Mouse (Mus musculus) spleen, postnatal 10 days (tissue): ENCODE measurements around the gene Myl9.
"Not testable (repeated sequence)": the region's sequence is repeated elsewhere in the genome, so short reads cannot be mapped to it uniquely, and the experiment has no call there.

Experiments used
- DNase-seq, 2 experiments: peaks; one replicate each; pipeline ENCODE4 v3.0.0; 2021 to 2022; ENCODE audit warnings: low spot score in 2 of 2

Myl9 gene

DNA sequence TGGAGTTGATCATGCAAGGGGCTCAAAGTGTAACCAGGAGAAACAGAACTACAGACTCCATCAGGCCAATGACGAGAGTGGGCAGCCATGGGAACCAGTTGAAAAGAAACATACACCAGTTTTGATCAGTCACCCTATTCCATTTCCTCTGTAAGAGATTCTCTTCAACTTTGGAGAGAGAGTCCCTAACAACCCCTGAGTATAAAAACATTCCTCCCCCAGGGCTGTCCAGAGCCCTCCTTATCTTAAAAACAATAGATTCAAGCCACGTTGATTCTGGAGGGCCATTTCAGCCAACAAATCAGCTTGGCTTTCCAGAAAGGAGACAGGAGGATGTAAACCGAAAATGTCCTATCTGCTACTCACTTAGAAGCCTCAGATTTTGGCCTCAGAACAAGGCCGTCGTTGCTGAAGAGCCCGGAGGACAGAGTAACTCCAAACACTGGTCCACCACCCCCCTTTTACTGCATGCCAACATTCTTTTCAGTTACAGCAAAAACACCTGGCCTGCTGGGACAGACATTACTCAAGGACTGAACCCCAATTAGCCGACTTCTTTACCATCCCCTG is 8.9 kb downstream of the Myl9 start:
- peak in 1 of 2 experiments; percentile 3 for DNase-seq

DNA sequence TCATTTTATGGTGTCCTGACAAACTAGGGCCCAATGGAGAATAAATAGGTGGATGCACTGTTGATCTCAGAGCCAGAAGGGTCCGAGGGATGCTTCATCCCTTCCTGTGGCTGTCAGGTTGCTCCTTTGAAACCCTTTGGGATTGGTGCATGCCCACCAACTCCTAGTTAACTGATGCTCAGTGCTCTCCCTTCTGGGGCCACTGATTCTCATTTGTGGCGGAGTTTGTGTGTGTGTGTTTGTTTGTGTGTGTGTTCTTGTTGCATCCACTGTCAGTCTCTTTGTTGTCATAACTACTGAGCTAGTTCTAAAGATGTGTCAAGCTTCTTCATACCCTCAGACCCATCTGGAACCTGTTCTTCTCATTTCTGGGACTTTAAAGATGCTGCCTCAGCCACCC is 9.7 kb downstream of the Myl9 start:
- DNase-seq, result peak in 1 of 2 experiments; percentile 2

DNA sequence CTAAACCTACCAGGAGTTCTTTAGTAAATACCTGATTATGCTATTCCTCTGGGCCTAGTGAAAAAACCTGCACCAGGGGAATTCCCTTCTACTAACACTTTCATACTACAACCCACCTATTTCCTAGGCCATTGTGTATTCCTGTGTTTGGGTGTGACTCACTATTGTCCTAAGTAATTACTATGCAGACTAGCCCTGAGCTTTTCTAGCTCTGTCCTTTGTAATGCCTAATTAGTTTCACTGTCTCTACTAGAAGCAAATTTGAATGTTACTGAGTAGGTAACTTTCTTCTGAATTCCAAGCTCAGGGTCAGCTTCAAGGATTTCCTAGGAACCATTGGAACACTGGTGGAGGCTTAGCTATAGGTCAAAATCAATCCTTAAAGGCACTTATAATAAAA is 11.1 kb downstream of the Myl9 start:
- DNase-seq, result not testable (repeated sequence)

DNA sequence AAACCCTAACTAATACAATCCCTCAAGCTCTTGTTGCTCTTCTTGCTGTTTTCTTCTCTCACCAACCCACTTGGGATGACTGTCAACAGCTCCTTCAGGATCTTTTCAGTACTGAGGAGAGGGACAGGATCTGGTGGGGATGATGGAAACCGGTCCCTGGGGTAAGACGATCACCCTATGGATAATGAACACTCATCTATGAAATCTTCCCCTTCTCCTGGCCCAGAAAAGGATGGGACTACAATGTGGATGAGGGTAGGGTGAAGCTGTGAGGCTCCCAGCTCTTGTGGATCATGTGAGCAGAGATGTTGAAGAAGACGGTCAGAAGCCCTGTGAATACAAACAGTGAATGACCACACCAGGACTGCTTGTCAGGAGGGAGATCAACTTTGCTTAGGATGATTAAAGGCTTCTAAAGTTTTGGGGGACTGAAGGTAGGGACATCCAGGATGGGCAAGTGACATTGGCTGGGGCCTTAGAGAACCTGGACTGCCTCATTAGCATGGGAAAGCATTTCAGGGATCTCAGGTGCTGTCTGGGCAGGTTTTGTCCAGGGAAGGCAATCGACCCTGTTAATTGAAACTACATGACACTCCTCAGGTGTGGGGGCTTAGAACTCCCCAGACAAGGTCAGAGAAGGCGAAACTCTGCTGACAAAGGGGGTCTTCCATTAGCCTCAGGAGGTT is 12.0 kb downstream of the Myl9 start:
- no peak for DNase-seq

DNA sequence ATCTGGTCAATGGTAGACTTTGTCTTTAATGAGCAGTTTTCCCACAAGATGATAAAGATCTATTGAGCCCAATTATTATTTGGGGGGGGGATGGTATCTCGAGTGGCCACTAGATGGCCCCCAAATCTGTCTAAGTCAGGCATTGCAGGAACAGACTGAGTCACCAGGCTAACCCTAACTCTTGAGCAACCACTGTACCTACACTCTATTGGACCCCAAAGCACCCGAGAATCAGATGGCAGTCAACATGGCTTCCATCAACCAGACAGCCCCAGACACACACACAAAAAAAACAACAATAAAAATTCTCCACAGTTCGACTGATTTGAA is 12.5 kb downstream of the Myl9 start:
- no peak for DNase-seq

DNA sequence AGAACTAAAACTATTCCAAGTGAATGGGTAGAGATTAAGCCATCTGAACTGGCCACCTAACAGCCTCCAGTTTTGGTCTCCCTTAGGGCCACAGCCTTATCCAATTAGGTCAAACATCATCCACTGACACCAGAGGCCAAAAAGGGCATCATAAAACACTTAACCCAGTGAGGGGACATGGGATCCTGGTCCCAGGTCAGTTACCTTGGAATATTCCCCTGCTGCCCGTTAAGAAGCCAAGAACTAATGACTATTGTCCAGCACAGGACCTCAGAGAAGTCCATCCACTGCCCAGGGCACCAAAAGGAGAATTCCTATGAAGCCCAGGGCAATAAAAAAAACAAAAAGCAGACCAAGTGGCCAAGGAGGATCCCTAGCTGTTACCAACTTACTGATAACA is 13.6 kb downstream of the Myl9 start:
- no peak for DNase-seq

DNA sequence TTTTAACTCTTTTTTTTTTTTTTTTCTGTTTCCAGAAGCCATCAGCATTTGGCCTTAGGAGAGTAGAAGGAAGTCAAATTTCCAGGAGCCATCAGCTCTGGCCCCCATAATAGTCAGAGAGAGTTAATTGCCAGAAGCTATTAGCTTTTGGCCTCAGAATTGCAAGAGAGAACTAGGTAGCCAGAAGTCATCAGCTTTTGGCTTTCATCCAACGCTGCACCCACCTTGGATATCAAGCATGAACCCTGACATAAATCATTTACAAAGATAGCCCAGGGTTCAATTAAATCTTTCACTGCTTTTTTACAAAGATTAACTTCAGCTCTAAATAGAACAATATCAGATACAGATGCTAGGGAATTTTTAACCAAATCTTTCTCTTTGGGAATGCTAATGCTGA is 23.3 kb downstream of the Myl9 start:
- no peak for DNase-seq

DNA sequence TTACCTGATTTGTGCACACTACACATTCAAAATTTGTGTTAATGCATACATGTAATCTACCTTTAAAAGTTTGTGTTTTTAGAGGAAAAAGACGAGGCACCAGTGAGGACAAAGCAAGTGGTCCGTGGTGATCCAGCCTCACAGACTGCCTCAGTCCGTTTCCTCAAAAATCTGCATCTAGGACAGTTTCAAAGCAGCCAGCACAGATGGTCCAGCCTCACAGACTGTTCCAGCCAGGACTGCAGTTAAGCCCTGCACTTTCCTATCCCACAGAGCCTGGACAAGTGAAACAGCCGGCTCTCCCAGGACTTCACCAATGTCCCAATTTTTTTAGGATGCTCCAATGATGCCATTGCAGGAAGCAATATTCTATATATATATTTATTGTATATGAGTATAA is 25.8 kb downstream of the Myl9 start:
- no peak for DNase-seq

DNA sequence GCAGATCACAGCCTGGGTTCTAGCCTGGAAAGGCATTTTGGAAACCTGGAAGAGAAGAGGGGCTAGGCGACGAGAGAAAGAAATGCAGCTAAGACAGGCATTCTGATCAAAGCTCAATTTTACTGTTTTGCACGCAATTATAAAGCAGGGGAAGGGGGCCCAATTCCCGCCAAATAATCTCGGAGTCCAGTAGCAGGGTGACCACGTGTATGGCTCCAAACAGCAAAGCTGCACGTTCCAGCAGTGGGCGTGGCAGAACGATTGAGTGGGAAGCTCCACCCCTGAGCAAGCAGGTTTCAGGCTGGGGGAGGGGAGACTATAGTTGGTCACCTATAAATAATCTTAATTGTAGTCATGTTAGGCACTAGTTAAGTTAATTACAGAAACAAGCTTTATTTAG is 26.9 kb downstream of the Myl9 start:
- DNase-seq, result not testable (repeated sequence)

DNA sequence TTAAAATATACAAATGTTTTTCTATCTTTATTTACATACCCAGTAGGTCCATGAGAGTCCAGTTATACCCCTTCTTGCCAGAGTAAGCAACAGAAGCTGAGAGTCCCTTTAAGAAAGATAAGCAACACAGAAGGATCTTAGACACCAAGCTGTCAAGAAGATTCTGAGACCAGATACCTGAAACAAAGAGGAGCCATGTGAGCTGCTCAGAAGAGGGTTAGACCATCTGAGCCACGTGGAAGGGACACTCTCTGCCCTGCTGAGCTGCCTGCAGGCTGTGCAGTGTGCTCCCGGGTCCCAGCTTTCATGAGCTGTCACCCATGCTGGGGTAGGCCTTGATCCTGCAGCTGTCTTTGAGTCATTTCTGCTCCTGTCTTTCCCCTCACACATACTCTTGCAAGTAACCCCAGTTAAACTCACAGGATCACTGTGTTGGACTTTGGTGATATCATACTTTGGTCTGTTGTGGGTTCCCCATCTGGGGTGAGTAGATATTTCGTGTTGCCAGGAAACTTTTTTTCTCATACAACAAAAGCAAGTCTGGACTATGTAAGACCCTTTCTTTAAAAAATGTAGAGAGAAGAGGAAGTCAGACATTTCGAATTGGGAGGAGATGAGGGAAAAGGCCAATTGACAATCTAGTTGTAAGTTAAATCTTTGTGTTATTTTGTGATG is 28.6 kb downstream of the Myl9 start:
- no peak for DNase-seq

DNA sequence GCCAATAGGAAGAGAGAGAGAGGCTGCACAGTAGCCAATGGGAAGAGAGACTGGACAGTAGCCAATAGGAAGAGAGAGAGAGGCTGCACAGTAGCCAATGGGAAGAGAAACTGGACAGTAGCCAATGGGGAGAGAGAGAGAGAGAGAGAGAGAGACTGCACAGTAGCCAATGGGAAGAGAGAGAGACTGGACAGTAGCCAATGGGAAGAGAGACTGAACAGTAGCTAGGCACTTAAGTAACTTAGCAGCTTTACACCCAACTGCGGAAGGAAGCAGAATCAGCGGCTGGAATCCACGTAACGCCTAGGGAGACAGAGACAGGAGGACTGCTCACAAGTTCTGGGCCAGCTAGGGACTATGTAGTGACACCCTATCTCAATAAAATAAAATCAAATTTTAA is 29.4 kb downstream of the Myl9 start:
- no peak for DNase-seq

DNA sequence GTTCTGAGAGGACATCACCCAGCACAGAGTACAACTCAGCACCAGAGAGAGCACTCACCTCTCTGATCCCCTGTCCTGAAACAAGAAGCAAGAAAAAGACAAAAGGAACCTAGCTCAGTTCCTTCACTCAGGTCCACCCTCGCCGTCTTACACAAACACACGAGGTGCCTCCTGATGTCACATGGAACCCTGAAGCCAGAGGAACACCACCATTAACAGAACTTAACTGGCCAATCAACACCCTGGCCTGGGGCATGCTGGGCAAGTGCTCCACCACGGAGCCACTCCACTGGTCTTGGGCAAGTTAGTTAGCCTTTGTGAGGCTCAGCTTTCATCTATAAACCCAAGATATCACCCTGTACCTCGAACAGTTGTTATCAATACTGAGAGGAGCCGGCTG is 31.7 kb downstream of the Myl9 start:
- DNase-seq, result no peak

DNA sequence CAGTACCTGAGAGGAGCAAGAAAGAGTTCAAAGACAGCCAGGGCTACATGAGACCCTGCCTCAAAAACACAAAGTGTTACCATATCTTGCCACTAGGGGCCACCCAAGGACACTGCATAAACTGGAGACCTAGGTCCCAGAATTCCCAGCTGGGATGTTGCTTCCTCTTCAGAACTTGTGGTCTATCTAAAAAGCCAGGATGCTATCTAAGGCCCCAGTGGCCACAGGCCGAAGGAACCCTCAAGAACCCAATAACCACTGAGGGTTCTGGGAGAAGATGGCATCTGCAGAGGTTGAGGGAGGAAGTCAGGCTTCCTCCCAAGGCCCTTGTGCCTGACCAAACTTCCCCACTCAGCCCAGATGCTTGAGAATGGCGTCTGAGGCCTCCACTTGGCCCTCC is 34.4 kb downstream of the Myl9 start:
- DNase-seq, result peak; percentile 36 to 49

DNA sequence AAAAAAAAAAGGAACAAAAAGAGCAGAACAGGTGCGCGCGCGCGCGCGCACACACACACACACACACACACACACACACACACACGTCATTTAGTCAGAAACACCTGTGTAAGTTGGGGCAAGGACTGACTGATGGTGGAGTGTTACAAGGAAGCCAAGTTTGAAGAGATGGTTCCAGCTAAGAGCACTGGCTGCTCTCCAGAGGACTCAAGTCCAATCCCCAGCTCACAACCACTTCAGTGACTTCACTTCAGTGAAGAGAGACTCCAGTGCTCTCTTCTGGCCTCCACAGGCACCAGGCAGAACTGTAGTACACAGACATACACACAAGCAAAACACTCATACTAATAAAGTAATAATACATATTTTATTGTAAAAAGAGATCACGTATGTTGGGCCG is 35.5 kb downstream of the Myl9 start:
- no peak for DNase-seq

DNA sequence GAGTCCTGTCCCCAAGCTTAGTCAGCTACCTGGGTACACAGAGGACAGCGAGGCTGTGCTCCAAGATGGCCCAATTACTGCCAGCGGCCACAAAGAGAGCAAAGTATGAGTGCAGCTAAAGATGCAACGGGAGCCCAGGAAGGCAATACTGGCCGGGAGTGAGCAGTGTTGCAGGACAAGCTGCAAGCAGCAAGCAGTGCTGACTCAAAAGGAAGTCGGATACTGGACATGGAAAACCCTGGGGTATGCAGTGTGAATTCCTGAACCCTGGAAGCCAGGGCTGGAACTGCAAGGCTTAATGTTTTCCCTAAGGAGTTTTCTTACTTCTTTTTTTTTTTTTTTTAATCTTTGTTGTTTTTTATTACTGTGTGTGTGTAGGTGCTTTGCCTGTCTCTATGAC is 36.3 kb downstream of the Myl9 start:
- no peak for DNase-seq

DNA sequence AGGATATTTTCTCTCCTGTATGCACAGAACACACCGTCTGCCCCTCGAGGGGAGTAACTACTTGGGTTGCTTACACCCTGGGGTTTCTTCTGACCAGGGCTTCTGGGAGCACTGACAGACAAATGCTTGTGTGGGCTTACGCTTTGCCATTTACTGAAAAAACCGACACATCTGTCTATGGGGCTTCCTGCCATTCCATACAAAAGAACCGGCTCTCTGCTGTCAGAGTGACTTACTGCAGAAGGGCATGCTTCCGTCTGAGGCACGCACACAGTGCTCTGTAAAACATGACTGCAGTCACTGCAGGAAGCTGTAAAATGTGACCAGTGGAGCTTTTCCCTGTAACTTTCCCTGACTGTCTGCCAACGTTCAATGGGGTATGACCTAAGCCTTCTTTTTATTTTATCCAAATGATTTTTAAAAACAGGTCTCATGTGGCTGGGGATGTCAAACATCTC is 39.2 kb downstream of the Myl9 start:
- no peak for DNase-seq

DNA sequence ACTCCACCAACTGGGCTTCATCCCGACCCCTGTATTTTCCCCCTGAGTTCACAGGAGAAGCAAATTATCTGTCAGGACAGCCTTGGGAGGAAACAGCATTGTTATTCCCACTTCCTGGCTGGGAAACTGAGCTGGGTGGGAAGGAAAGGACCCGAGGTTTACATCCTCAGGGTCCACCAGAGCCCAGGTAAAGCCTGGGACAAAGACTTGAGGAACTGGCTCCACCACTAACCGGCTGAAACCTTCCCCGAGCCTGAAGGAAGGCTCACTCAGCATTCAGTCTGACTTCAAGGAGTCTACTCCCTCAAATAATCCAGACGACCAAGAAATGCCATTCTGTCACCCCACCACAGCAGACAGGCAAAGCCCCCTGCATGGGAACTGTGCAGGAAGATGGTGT is 39.7 kb downstream of the Myl9 start:
- no peak for DNase-seq

DNA sequence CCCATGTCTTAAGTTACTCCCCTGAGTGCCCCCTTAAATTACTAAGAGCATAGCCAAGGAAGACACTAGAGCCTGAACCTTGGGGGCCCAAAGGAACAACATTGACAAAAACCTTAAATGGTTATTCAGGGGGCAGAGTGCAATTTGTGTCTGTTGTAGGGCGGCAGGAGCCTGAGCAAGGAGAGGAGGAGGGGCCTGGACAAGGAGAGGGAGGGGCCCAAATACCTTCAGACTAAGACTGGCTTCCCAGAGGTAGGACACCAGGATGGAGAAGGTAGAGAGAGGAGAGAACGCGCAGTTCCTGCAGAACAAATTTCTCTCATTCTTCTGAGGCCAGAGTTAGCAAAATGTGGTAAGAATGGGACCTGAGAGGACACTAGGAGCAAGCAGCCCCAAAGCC is 40.2 kb downstream of the Myl9 start:
- no peak for DNase-seq

DNA sequence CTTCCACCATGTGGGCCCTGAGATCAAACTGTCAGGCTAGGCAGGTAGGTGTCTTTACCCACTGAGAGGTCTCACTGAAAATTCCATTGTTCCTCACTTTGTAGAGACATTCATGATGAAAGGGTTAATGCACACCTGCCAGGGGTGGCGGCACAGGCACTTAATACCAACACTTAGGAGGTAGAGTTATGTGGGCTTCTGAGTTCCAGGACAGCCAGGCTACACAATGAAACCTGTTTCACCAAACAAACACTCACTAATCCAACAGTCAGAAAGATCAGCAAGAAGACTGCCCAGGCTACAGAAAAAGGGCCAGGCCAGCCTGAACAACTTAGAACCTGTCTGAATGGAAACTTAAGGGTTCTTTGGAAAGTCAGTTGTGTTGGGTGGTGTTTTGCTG is 40.9 kb downstream of the Myl9 start:
- DNase-seq, result no peak

DNA sequence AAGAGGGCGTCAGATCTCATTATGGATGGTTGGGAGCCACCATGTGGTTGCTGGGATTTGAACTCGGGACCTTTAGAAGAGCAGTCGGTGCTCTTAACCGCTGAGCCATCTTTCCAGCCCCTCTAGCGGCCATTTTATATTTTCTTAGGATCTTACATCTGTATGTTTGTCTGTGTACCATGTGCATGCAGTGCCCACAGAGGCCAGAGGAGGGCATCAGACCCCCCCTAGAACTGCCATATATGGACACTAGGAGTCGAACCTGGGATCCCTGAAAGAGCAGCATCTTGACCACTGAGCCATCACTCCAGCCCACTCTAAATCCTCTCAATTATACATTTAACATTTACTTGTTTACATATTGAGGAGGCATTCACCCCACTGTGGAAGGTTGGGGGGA is 49.9 kb downstream of the Myl9 start:
- not testable (repeated sequence) for DNase-seq
